In the genomic region with DNA sequence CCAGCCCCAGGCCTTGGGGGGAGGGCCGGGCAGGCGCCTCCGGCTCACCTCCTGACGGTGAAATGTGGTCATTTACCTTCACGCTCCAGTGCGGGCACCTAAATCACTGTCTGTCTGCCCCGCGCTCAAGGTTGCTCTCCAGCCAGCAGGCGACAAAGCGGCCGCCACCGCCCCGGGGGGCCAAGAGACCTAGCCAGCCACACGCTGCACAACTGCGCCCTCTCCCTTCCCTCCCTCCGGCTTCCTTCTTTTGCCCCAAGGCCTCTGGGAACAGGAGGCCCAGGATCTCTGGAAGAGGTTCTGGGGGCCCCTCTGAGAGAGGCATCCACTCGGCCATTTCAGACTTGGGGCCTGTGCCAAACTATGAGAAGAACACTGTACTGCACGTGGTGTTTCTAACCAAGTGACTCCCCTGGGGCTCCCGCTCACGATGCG, we compare ENCODE assay signal across 8 mouse cellular contexts. TPM values are rescaled to one million over a fixed set of nuclear protein-coding genes. Genes with fewer than 3 reads are reported as not detected.
DNase-seq lines count a peak whose midpoint lies in the region; ATAC-seq and TF ChIP-seq lines count a peak whose summit lies in the region.

No protein-coding gene starts in this region.

- TF ChIP-seq CTCF in lung, postnatal 0 days (IDR thresholded peaks at IDR 0.05), result no peak
- TF ChIP-seq CTCF in left cerebral cortex, adult 2 months (IDR thresholded peaks at IDR 0.05), result no peak

- 5% methylated on average over 21 of the region's 21 CpGs for WGBS in lung, postnatal 0 days
- WGBS in forebrain, embryonic 12.5 days, result 2% methylated on average over 21 of the region's 21 CpGs

- no peak for ATAC-seq in lung, postnatal 0 days
- no peak for ATAC-seq in forebrain, embryonic 12.5 days (ENCODE audit: low FRiP score)

- no peaks in the 10 kb centered on the region for H3K27me3 ChIP-seq in lung, postnatal 0 days (replicated peaks; ENCODE audit: insufficient read depth, low read length)
- peaks cover 70% of the 10 kb centered on the region for H3K27me3 ChIP-seq in forebrain, embryonic 12.5 days

- DNase-seq in lung, postnatal 0 days (ENCODE audit: low spot score), result peak; percentile 9
- DNase-seq in lung, postnatal 36 days, result no peak
- DNase-seq in kidney, adult 18-20 months, result peak; percentile 54
- peak; percentile 47 for DNase-seq in neural tube, embryonic 10.5 days (ENCODE audit: extremely low spot score, low spot score)
- DNase-seq in layer of hippocampus, adult 9-11 months, result no peak
- DNase-seq in left cerebral cortex, adult 2 months (ENCODE audit: extremely low spot score in 1 of 2, low spot score in 2 of 2), result no peak
- no peak for DNase-seq in left cerebral cortex, adult 11 months (ENCODE audit: low spot score)

- H3K36me3 ChIP-seq in lung, postnatal 0 days (ENCODE audit: insufficient read depth, low read length), result no peaks in the 10 kb centered on the region
- H3K36me3 ChIP-seq in forebrain, embryonic 12.5 days (replicated peaks), result no peaks in the 10 kb centered on the region

- H3K4me2 ChIP-seq in lung, postnatal 0 days (replicated peaks; ENCODE audit: low read depth, low read length), result peak overlapping the region; percentile 35; the same call in 1 of the 2 replicates
- peak overlapping the region; percentile 41 for H3K4me2 ChIP-seq in forebrain, embryonic 12.5 days

- TF ChIP-seq EP300 in lung, postnatal 0 days (IDR thresholded peaks at IDR 0.05), result no peak

- no peak overlapping the region for H3K4me3 ChIP-seq in lung, postnatal 0 days (ENCODE audit: low read depth, low read length)
- no peak overlapping the region for H3K4me3 ChIP-seq in forebrain, embryonic 12.5 days (replicated peaks)
- no peak overlapping the region for H3K4me3 ChIP-seq in left cerebral cortex, adult 2 months

- no peaks in the 10 kb centered on the region for H3K4me1 ChIP-seq in lung, postnatal 0 days (ENCODE audit: insufficient read depth, low read depth, low read length)
- H3K4me1 ChIP-seq in forebrain, embryonic 12.5 days, result peaks cover 55% of the 10 kb centered on the region

- H3K9me3 ChIP-seq in lung, postnatal 0 days (ENCODE audit: low read length), result no peaks in the 10 kb centered on the region
- H3K9me3 ChIP-seq in forebrain, embryonic 12.5 days, result no peaks in the 10 kb centered on the region

- no peak overlapping the region for H3K9ac ChIP-seq in lung, postnatal 0 days (replicated peaks; ENCODE audit: low read depth)
- H3K9ac ChIP-seq in forebrain, embryonic 12.5 days, result no peak overlapping the region

- intact Hi-C loops in left cerebral cortex, adult 2 months (cut with DNase I), result no loop called here

- no peak overlapping the region for H3K27ac ChIP-seq in lung, postnatal 0 days (ENCODE audit: low read length)
- H3K27ac ChIP-seq in forebrain, embryonic 12.5 days, result no peak overlapping the region
- no peak overlapping the region for H3K27ac ChIP-seq in left cerebral cortex, adult 2 months

RNA-seq across cellular contexts. Expression of gene Mrm1, which starts 54.8 kb away (rescaled TPM):
- polyA plus RNA-seq in lung, postnatal 0 days (2015; fragmentation: Nextera tagmentation; extraction: Ambion mirVana), result 5.3 and 6.5 TPM in 2 replicates
- 10.5 and 10.7 TPM in 2 replicates for polyA plus RNA-seq in forebrain, embryonic 12.5 days (2016; fragmentation: Nextera tagmentation; extraction: Ambion mirVana)
- 10 to 100 TPM; 14.4 to 18.2 TPM for total RNA-seq in left cerebral cortex, adult 2 months (2021)

Comparison
In these comparisons a context has a peak if more than half of its experiments do, and no peak if none do; other contexts are left out.
1. DNase-seq: peak in lung, postnatal 0 days (single experiment), kidney, adult 18-20 months (single experiment) and neural tube, embryonic 10.5 days (single experiment); none in lung, postnatal 36 days (single experiment), layer of hippocampus, adult 9-11 months (single experiment), left cerebral cortex, adult 2 months (0 of 2) and left cerebral cortex, adult 11 months (single experiment).